In the genomic region with DNA sequence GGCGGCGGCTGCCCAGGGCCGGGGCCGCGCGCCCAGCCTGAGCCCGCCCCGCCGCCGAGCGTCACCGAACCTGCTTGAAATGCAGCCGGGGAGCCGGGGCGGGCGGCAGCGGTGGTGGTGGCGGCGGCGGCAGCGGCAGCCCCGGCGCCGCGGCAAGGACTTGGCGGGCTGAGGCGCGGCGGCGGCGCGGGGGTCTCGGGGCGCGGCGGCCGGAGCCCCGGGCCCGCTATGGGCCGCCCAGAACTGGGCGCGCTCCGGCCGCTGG, we compare ENCODE assay signal across 8 mouse cellular contexts. TPM values are rescaled to one million over a fixed set of nuclear protein-coding genes. Genes with fewer than 3 reads are reported as not detected.
DNase-seq lines count a peak whose midpoint lies in the region; ATAC-seq and TF ChIP-seq lines count a peak whose summit lies in the region.

A gene (plus strand): TSS at position 77 of the 265 bp plus-strand sequence.

- TF ChIP-seq CTCF in cerebellum, adult 2 months (IDR thresholded peaks at IDR 0.05; ENCODE audit: borderline replicate concordance, insufficient read depth, low read depth, low read length): no peak

- ATAC-seq in megakaryocyte, adult 5-6 weeks (ENCODE audit: poor library complexity, severe bottlenecking): no peak
- peak; percentile 64 for ATAC-seq in inflammation-experienced regulatory T-cells, adult 6 months
- ATAC-seq in megakaryocyte progenitor cell, adult 5-6 weeks (replicated peaks; ENCODE audit: poor library complexity): no peak
- ATAC-seq in monocyte, adult 5-6 weeks (replicated peaks; ENCODE audit: insufficient number of reproducible peaks, low FRiP score, low TSS enrichment, poor library complexity, severe bottlenecking): no peak

- WGBS in cerebellum, adult 2 months: 0% methylated on average over 33 of the region's 44 CpGs

- peak within 1 kb of the TSS; percentile 93 for H3K4me3 ChIP-seq in cerebellum, adult 2 months (replicated peaks; ENCODE audit: insufficient read depth, low read depth, low read length)
- peak within 1 kb of the TSS; percentile 96 for H3K4me3 ChIP-seq in megakaryocyte, embryonic 14.5 days (replicated peaks)

- no peaks in the 10 kb centered on the region for H3K9me3 ChIP-seq in megakaryocyte, embryonic 14.5 days

- peak within 1 kb of the TSS; percentile 92 for H3K27ac ChIP-seq in cerebellum, adult 2 months (ENCODE audit: insufficient read depth, low read length)

- DNase-seq in cerebellum, adult 2 months: no peak
- no peak for DNase-seq in cerebellum, adult 18-20 months
- no peak for DNase-seq in spleen, adult 12 weeks (ENCODE audit: low spot score)

- 0 out of 2 replicates have a peak, but pooled peaks have one; percentile 0 for TF ChIP-seq POLR2A in cerebellum, adult 2 months (IDR thresholded peaks at IDR 0.05; ENCODE audit: borderline replicate concordance, insufficient read depth, low read length)

- no peaks in the 10 kb centered on the region for H3K27me3 ChIP-seq in cerebellum, adult 2 months (ENCODE audit: control insufficient read depth, insufficient read depth, low read length)
- H3K27me3 ChIP-seq in megakaryocyte, embryonic 14.5 days (replicated peaks): no peaks in the 10 kb centered on the region

- H3K4me1 ChIP-seq in cerebellum, adult 2 months (ENCODE audit: control insufficient read depth, insufficient read depth, low read length): peaks cover 18% of the 10 kb centered on the region
- H3K4me1 ChIP-seq in megakaryocyte, embryonic 14.5 days: peaks cover 71% of the 10 kb centered on the region

- peaks cover 29% of the 10 kb centered on the region for H3K36me3 ChIP-seq in megakaryocyte, embryonic 14.5 days (replicated peaks; ENCODE audit: low read length)

RNA-seq across cellular contexts. Expression of the gene that starts here (rescaled TPM):
- 55.4 and 62.4 TPM in 2 replicates for polyA plus RNA-seq in cerebellum, adult 2 months (2012; rRNA removed)
- 14.7 and 29.4 TPM in 2 replicates for polyA plus RNA-seq in megakaryocyte, embryonic 14.5 days (2012; ENCODE audit: insufficient read depth, low replicate concordance)
- 4.9 and 6.7 TPM in 2 replicates for total RNA-seq in megakaryocyte, adult 5-6 weeks (2015)
- 5.0 and 6.3 TPM in 2 replicates for total RNA-seq in megakaryocyte, adult 5-6 weeks (2017)
- 1 to 10 TPM; 1.2 to 1.5 (median 1.2) TPM for polyA plus RNA-seq in inflammation-experienced regulatory T-cells, adult 6 months (2017; shearing (Covaris generic))
- 15.6 and 19.7 TPM in 2 replicates for total RNA-seq in megakaryocyte progenitor cell, adult 5-6 weeks (2015)
- total RNA-seq in megakaryocyte progenitor cell, adult 5-6 weeks (2017): 15.3 and 17.3 TPM in 2 replicates
- total RNA-seq in monocyte, adult 5-6 weeks (2017): 0.68 to 3.7 TPM (median 1.2 TPM) in 3 replicates
